Mouse (Mus musculus) G1E (cell line): ENCODE measurements around the gene Slain1.

Experiments
- CTCF ChIP-seq: IDR thresholded peaks from 2 replicates; pipeline ENCODE4 v1.5.1; 2012; ENCODE audit warnings: low read depth, low read length, inconsistent platforms, mixed read lengths
- GATA1 ChIP-seq: IDR thresholded peaks from 2 replicates; pipeline ENCODE4 v1.6.1; 2012; ENCODE audit warnings: borderline replicate concordance, low read length, inconsistent platforms, mixed read lengths
- GATA2 ChIP-seq: IDR thresholded peaks from 2 replicates; pipeline ENCODE4 v1.6.1; 2012; ENCODE audit warnings: low read depth, low read length, inconsistent platforms, borderline replicate concordance
- TAL1 ChIP-seq: conservative IDR thresholded peaks from 2 replicates; pipeline ENCODE4 v1.6.1; 2012; ENCODE audit warnings: low read depth, low read length, inconsistent platforms, mixed read lengths

GRCm38 (mm10) chr14:103742150-103742549 lies 92.1 kb downstream of the Slain1 start:
- TF ChIP-seq GATA2 (no peak), CTCF (no peak), GATA1 (no peak), TAL1 (no peak)
